Mouse (Mus musculus): ENCODE data around the gene Spata18.
A peak's percentile ranks its signal among the peaks of the same experiment; 100 is the strongest.

The Spata18 gene

DNA sequence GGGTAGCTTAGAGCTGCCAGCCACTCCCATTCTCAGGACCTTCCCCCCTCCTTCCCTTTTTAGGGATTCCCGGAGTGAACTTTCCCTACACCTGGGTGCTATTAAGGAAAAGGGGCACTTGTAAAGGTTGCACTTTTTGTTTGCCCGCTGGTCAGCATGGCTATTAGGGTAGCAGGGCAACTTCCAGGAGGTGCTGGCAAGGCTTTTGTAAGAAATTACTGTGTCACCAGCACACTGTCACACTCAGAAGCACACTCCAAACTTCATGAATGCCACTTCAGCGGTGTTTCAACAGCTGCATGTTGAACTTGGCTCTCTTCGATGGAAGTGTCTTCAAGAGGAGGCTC, 649 bp downstream of the Spata18 start:
- no peak for DNase-seq (ENCODE audit: extremely low read depth, low read depth, low spot score)

DNA sequence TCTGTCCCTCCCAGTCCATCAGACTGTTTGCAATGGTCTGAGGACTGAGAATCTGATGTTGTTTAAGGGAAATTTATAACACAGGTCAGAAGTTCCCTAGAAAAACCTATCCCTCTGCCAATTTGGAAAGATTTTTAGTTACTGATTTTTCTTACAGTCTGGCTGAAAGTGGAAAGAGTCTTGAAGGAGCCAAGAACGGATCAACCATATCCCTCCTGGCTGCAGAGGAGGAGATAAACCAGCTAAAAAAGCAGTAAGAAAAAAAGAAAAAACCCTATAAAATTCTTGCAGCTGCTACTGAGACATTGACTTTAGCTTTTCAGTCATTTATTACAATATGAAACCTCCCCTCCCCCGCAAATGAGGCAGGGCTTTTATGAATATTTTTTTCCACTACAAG, 15.5 kb downstream of the Spata18 start:
- no peak for DNase-seq (ENCODE audit: extremely low read depth, low read depth, low spot score)

DNA sequence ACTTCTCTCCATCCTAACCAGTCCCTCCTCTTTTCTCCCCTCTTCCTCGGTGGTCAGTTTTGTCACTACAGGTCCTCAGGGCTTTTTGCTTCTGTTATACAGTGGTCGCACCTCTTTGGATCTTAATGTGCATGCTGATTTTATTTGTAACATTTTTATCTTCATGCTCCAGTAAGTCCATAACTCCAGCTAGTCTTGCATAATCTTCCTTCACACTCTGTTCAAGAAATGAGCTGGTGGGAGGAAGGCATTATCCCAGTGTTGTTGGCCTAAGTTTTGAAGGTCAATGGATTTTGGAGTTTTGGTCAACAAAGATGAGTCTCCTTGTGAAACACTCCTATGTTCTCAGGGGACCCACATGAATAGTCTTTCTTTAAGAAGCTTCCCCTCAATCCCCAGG, 16.7 kb downstream of the Spata18 start:
- DNase-seq (ENCODE audit: extremely low read depth, low read depth, low spot score): no peak

DNA sequence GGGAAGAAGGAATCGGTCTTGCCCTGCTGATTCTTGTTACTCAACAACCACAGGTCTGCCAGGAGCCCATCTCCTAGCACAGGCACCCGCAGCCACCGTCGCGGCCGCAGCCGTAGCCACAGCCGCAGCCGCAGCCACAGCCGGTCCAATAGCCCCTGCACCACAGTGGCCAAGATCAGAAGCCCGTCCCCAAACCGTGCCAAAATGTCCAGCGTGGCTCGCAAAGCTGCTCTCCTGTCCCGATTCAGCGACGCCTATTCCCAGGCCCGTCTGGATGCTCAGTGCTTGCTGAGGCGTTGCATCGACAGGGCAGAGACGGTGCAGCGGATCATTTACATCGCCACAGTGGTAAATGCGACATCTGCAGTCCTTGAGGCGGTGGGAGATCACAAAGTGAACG, 18.2 kb downstream of the Spata18 start:
- no peak for DNase-seq (ENCODE audit: extremely low read depth, low read depth, low spot score)

DNA sequence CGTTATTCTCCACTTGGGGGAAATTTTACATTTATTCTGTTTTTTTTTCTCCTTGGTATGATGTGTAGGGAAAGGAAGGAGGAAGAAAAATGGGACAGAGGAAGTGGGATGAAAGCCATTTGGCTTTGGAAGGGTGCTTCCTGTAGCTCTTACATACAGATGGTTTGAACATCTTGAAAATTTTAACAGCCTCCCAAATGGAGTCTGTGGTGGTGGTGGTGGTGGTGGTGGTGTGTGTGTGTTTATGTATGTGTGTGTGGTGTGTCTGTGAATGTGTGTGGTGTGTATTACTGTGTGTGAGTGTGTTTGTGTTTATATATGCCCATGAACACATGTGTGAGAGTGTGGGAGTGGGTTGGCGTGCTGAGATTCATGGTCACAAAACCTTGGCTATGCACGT, 24.4 kb downstream of the Spata18 start:
- no peak for DNase-seq (ENCODE audit: extremely low read depth, low read depth, low spot score)

DNA sequence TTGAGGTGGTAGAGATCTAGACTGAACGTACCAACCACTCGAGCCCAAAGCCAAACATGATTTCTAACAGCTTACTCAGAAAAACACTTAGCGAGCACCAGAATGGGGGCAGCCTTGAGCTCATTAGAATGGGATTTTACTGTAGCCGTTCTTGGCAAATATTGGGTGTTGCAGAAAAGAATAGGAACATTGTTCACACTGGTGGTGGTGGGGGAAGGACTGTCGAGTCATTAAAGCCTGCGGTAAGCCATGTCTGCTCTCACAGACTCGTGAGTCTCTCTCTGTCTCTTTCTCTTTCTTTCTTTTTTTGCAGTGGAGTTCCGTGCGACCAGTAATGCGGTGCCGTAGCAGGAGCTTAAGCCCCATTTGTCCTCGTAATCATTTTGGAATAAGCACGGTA, 25.4 kb downstream of the Spata18 start:
- no peak for DNase-seq (ENCODE audit: extremely low read depth, low read depth, low spot score)

DNA sequence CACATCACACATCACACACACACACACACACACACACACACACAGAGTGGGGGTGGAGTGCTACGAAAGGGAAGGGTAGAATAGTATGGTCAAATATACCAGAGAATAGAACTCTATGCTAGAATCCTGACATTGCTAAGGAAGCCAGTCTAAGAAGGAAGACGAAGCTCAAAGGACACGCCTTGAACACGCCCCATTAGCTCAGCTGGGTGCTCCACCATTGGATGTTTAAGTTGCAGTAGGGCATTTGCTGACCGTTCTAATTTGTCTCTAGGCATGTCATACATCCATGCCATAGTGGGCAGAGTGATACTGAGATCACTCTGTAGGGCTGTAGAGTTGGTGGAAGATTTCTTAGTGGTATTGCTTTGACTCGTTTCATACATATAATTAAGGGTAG, 32.0 kb downstream of the Spata18 start:
- no peak for DNase-seq (ENCODE audit: extremely low read depth, low read depth, low spot score)

DNA sequence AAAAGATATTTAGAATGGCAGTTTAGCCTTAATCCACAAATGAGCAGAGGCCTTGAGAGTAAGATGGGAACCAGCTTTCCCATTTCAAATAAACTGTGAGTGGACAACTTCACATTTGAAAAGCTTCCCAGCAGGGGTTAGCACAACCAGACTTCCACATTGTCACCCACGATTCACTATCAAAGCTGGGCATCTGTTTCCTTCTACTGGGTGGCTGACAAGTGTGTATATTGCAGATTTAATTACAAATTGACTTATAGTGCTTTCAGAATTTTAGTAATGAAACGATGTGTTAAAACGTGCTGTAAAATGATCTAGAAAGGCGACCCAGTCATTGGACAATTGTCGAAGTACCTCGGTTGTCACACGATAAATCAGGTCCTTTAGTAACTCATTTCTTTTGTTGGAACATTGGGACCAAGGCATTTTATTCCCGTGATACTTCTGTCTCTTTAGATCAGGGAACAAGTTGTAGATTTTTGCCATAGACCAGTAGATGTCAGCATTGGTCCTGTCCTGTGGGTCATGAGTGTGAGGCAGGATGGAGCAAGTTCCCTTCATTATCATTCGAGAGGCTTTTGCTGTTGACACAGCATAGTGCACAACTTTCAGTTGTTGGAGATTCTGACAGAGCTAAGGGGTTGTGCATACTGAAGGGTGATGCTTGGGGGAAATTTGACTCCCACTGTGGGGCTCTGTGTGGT, 32.7 kb downstream of the Spata18 start:
- DNase-seq (ENCODE audit: extremely low read depth, low read depth, low spot score): no peak

DNA sequence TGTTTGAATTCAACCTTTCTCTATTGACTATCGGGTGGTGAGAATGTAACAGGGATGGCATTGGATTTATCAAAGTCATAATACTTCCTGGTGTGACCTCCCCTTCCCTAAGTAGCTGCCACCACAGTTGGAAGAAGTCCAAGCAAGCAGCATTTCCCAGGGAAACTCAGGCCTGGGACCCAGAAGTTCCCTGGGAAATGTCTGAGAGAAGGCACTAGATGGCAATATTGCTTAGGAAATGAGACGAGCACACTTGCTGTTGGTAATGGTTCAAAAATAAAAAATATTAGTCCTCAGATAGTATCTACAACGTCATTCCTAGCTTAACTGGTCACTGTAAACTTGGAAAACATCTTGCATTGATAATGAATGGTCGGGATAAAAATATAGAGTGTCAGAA, 35.0 kb downstream of the Spata18 start:
- DNase-seq (ENCODE audit: extremely low read depth, low read depth, low spot score): no peak

DNA sequence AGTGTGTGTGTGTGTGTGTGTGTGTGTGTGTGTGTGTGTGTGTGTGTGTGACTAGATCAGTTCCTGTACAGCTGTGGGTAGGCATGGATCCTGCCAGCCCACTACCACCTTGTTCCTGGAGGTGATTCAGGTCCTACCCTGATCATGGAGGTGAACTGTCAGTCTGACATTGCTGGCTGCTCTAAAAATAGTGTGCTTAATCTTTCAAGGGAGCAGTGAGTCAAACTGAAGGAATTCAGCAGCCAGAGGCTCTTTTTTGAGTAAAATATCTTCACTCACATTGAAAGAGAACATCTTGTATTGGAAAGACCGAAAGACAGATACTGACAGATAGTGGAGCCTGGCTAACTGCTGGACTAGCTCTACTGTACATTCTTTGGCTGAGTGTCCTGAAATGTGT, 37.4 kb downstream of the Spata18 start:
- DNase-seq (ENCODE audit: extremely low read depth, low read depth, low spot score): no peak

DNA sequence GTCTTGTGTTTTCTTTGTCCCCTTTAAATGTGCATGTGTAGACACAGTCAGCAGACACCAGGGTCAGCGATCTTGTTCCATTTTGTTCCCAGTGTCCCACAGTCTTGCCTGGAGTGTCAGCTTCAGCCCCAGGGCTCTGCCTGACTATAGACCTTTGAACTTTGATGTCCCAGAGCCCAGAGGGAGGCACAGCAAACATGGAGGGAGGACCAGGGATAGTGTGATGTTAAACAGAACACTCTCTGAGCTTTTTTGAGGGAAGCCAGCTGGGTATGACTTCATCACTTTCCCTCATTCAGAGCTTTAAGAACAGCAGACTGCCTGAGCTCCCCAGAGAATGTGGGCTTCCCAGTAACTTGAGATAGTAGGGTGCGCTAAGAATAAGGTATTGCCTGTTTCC, 39.0 kb downstream of the Spata18 start:
- DNase-seq (ENCODE audit: extremely low read depth, low read depth, low spot score): no peak

DNA sequence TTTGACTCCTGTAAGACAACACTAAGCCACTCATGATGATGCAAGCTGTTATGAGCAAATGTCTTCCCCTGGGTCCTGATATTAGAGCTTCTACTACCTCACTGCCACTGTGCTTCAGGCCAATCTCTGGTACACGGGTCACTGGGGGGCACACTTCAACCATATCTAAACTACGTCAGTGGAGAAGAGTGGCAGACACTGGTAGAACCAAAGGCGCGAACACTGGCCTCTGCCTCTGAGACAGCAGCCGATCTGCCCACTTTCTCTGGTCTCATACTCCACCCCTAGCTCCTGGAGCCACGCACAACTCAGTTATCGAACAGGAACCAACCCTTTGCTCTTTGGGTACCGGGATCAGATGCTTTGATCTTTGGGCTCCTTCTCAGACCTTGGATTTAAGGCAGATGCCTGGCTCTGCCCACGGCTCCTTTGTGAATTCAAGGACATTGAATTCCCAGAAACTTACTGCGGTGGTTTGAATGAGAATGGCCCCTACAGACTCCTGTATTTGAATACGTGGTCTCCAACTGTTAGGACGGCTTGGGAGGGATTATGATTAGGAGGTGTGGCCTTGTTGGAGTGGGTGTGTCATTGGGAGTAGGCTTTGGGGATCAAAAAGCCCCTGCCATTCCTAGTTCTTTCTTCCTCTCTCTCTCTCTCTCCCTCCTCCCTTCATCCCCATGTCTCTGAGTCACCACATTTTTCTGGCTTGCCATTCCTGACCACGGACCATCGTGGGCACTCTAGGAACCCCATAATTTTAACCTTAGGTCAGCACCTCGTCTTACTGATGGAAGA, 40.7 kb downstream of the Spata18 start:
- DNase-seq (ENCODE audit: extremely low read depth, low read depth, low spot score): no peak

DNA sequence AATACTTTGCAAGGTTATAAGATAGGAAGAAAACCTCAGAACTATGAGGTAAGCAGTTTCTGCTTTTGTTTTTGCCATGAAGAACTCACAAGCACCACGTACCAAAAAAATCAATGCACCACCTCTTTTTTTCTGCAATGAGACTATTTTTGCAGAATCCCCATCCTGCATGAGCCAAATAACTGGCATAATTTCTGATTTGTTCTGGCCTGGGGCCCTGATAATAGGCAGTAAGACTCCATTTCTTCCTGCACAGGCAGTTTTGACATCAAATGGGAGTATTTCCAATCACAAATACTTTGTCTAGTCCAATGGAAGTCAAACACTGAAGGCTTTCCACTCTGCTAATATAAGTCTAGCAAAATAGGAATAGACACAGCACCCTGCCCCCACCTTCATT, 42.6 kb downstream of the Spata18 start:
- DNase-seq (ENCODE audit: extremely low read depth, low read depth, low spot score): no peak

DNA sequence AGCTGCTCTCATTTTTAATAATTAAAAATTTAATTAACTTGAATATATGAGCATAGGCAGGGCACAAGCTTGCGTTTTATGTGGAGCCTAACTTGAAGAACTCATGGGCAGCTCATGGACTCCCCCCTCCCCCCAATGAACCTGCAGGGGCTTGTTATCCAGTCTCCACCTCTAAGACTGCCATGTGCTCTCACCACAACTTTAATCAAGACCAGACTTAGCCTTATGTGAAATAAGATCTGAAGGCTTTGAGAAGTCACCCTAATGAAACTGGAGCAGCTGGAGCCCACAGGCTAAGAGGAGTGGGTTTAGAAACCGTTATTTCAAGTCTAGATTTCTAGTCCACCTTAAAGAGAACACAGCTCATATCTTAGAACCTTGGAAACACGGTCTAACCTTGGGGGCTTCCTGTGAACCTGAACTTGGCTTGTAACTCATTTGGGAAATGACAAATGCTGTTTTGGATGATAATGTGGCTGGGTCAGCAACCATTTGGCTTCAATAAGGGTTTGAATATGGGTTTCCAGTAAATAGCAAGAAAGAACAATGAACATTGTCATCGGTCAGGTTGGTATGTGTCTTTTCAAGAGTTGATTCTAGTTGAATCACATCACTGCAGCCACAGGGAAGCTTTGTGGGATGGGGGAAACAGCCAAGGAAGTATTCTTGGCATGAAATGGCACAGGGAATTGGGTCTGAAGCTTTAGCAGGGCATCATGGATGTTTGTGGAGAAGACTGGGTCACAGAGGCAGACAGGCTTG, 43.3 kb downstream of the Spata18 start:
- no peak for DNase-seq (ENCODE audit: extremely low read depth, low read depth, low spot score)

DNA sequence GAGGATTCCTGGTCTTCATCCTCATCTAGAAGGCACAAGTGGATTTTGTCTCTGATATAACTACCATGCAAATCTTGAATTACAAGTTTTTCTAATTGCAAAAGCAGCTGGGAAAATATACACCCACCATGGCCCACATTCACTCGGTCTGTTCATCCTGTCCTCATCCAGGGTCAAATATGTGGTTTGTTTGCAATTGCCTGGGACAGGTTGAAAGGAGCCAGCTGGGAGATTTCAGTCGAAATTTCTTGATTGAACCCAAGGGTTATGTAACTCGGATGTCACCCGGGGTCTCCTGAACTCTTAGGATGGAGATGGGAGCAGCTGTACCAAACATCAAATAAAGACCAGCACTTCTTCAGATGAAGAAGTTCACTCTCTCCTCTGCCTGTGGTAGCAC, 46.5 kb downstream of the Spata18 start:
- no peak for DNase-seq (ENCODE audit: extremely low read depth, low read depth, low spot score)

DNA sequence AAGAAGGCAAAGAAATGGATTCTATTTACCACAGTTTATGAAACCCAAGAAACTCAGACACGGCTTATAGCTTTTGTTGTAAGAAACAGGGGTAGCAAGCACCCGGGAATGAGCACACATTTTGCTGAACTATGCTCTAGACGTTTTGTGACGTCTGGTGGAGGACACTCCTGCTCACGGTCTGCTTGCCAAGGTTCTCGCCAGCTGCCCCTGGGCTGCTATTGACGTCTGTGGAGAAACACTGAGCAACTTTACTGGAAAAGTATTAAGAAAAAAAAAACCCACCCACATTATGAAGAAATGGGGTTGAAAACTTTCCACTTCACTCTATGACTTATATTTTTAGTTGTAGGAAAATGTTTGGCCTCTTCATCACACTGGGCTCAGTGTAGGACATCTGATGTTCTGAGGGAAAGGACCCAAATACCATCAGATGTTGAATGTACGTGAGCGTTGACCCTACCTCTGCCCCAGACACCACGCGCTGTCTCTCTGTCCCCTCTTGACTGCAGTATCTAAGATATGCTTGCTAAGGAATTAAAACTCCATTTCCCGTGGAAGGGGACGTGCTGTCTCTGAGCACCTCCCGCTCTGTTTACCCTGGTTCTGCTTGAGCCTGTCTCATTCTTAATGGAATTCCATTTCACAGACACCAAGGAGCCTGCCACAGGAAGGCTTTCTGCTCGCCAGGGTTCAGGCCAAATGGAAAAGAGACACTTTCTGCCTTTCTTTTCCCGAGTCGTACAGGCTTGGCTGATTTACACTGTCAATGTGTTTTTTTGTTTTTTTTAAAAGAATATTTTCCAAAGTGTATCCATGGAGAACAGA, 50.1 kb downstream of the Spata18 start:
- peak; percentile 78 for DNase-seq (ENCODE audit: extremely low read depth, low read depth, low spot score)

DNA sequence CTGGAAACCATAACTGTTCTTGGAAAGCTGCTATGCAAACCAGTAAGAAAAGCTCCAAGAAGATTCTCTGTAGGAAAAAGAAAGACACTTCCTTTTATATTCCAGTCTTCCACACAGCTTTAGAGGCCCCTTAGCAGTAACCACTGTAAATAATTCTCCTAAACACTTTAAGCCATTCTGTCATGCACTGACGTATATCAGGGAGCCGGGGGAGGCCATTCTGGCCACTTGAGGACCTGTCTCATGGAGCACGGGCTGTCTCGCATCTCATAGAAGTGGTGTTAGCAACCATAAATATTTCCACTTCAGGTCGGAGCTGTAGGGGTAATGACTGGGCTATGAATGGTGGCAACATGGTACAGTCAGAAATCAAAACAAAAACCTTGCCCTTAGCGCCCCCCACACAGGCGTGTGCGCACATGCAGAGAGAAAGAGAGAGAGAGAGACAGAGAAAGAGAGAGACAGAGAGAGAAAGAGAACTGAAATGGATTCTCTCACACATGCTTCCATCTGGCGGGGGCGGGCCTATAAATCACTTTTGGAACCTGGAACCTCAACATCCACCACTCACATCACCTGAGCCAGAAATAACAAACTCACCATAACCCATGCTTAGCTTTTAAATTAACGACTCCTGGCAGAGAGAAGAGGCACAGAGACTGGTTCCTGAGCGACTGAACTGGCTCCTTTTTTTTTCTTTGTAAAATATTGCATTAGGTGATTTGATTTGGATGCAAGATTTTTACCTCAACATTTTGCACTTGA, 50.9 kb downstream of the Spata18 start:
- DNase-seq (ENCODE audit: extremely low read depth, low read depth, low spot score): peak; percentile 80

DNA sequence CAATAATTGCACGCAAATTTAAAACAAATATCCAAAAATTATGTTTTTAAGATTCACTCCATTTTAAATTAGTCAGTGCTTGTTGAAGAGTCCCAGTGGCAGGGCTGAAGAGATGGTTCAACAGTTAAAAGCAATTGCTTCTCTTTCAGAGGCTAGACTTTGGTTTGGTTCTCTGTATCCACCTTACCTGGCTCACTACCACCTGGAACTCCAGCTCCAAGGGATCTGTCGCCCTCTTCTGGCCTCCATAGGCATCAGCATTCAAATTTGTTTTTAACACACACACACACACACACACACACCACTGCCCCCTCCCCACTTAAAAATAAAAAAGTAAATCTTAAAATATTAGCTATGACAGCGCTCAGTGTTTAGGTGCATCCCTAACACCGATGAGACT, 51.9 kb downstream of the Spata18 start:
- no peak for DNase-seq (ENCODE audit: extremely low read depth, low read depth, low spot score)

DNA sequence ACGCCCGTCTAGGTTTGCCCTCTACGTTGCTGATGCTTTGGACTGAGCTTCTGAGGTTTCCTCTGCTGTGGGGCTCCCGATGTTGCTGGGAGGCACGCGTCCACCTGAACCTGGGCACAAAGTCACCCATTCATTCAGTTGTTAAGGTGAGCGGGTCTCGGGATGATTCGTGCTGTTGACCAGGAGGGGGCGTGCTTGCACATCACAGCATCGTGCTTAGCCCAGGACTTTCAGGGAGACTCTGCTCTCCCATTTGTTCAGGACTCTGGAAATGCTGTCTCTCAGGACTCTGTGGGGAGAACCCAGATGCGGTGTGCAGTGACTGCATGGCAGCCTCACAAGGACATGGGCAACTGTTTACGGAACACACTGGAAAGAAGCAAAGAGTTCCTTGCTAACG, 53.1 kb downstream of the Spata18 start:
- no peak for DNase-seq (ENCODE audit: extremely low read depth, low read depth, low spot score)

DNA sequence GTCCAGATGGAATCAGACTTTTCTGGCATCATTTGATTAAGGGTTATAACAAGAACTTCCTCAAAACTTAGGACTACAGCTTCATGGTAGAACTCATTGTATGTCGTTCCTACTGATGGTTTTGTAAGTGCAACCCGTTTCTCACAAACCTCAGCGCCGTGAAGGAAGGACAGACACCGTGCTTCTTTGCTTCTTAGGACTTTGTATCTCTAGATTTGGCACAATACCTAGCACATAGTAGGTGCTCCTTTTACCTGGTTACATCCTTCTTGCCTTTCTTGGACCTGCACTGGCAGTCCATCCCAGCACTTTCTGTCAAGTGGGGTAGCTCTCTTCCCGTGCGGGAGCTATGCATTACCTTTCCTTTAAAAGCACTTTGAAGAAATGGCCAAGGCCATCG, 53.6 kb downstream of the Spata18 start:
- no peak for DNase-seq (ENCODE audit: extremely low read depth, low read depth, low spot score)

Measured in fat pad, adult 2 months (tissue).